Mouse (Mus musculus): Measurements from ENCODE around the gene Zfp618. TPM values are rescaled to one million over a fixed set of nuclear protein-coding genes. Genes with fewer than 3 reads are reported as not detected.

The Zfp618 gene
- 1.7 and 4.1 TPM in 2 replicates for polyA plus RNA-seq (2015; fragmentation: Nextera tagmentation; extraction: Ambion mirVana)

GRCm38 (mm10) chr4:62965497-62966302, at the start of gene Zfp618:
Gene Zfp618 (plus strand): TSS chr4:62965573.

DNA sequence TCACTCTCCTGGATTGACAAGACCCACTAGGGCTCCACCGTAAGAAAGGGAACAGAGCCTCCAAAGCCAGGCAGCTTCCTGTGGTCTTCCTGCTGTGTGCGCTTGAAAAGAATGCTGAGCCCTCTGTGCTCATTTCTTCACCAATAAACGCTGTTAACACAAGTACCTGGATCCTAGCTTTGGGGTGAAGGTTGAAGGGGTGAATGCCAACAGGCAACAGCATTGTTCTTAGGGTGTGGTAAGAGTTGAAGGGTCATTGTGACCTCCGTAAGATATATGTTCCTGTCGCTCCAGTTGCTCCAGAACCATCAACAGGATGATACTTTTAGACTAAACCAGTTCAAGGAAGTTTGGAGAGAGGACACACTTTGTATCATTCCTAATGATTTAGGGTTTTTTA, 189.3 kb downstream of the Zfp618 start, which contains the start of gene Ambp:
Gene Ambp (minus strand): TSS at position 101 of the 400 bp plus-strand sequence.

GRCm38 (mm10) chr4:63171969-63172685, 206.8 kb downstream of the Zfp618 start, which contains the start of gene Kif12:
Gene Kif12 (minus strand): TSS chr4:63172131.

Other genes with a start within 250 kb of the Zfp618 start
- 0.67 TPM in 2 replicates for gene Ambp, start 189.2 kb downstream of the Zfp618 start, polyA plus RNA-seq (2015; fragmentation: Nextera tagmentation; extraction: Ambion mirVana)
- not detected in 2 replicates for gene Kif12, start 206.6 kb downstream of the Zfp618 start, polyA plus RNA-seq (2015; fragmentation: Nextera tagmentation; extraction: Ambion mirVana)
- 5.4 and 6.7 TPM in 2 replicates for gene Col27a1, start 248.4 kb downstream of the Zfp618 start, polyA plus RNA-seq (2015; fragmentation: Nextera tagmentation; extraction: Ambion mirVana)

Measured in skeletal muscle tissue, postnatal 0 days (tissue).